Mouse (Mus musculus) intestine, embryonic 15.5 days (tissue): ENCODE measurements at regions not wholly inside any gene's neighbourhood (a gene's known extent, or its start where the extent isn't known, plus 50 kb on each side); places are given as distances from the start of the nearest gene placed in this dataset.

Source experiments
- ATAC-seq: fragments of 200-750 bp; cut with Nextera tagmentation; 2 replicates; pipeline ENCODE4 v1.8.0; 2017; ENCODE audit warnings: moderate TSS enrichment, moderate library complexity
- H3K27ac ChIP-seq: fragments of 300-500 bp; sonication (generic); 2 replicates; pipeline ENCODE4 v1.5.1; 2015; ENCODE audit warnings: mild to moderate bottlenecking, inconsistent platforms
- H3K27me3 ChIP-seq: fragments of 300-500 bp; sonication (generic); replicated peaks from 2 replicates; pipeline ENCODE4 v1.6.1; 2015; ENCODE audit warnings: inconsistent platforms
- H3K36me3 ChIP-seq: fragments of 300-500 bp; sonication (generic); 2 replicates; pipeline ENCODE4 v1.6.1; 2015; ENCODE audit warnings: inconsistent platforms
- H3K4me1 ChIP-seq: fragments of 300-500 bp; sonication (generic); replicated peaks from 2 replicates; pipeline ENCODE4 v1.6.1; 2015; ENCODE audit warnings: inconsistent platforms
- H3K4me2 ChIP-seq: fragments of 300-500 bp; sonication (generic); replicated peaks from 2 replicates; pipeline ENCODE4 v1.6.1; 2015; ENCODE audit warnings: mild to moderate bottlenecking, inconsistent platforms
- H3K4me3 ChIP-seq: fragments of 300-500 bp; sonication (generic); replicated peaks from 2 replicates; pipeline ENCODE4 v1.5.1; 2015; ENCODE audit warnings: inconsistent platforms
- H3K9ac ChIP-seq: fragments of 300-500 bp; sonication (generic); 2 replicates; pipeline ENCODE4 v1.6.1; 2015; ENCODE audit warnings: inconsistent platforms
- H3K9me3 ChIP-seq: fragments of 300-500 bp; sonication (generic); 2 replicates; pipeline ENCODE4 v1.6.1; 2016; ENCODE audit warnings: inconsistent platforms
- WGBS: fragments of 180-500 bp; shearing (Covaris S2); methylation state at CpG from one replicate; pipeline ENCODE4 v1.1.7; 2015; 5-methylcytosine and 5-hydroxymethylcytosine counted together

GRCm38 (mm10) chr4:105507221-105507620 is 282.4 kb upstream of the Gm12728 start:
- Histone ChIP-seq H3K4me2 (no peak overlapping the region), H3K9ac (no peak overlapping the region), H3K4me3 (no peak overlapping the region), H3K9me3 (no peaks in the 10 kb centered on the region), H3K4me1 (no peaks in the 10 kb centered on the region), H3K36me3 (no peaks in the 10 kb centered on the region), H3K27ac (no peak overlapping the region), H3K27me3 (no peaks in the 10 kb centered on the region)
- no peak for ATAC-seq
- WGBS = 73% methylated on average over 7 of the region's 7 CpGs

DNA sequence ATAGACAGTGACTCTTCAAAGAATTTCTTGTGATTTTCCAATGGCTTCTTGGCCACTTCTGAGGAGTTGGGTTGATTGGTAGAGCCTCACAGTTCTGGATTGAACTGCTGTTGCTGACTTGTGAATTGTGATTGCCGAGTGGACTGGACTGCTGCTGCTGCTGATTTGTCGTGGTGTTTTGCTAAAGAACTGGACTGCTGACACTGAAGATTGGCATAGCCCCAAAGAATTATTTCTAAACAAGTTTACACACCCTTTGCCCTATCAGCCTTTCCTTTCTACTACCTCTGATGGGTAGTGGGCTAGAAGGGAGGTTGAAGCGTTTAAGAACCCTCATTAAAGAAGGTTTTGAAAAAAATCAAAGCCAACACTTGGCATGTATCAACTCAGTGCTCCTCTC is 280.6 kb upstream of the Gm12728 start:
- Histone ChIP-seq H3K27me3 (no peaks in the 10 kb centered on the region), H3K9ac (no peak overlapping the region), H3K4me1 (no peaks in the 10 kb centered on the region), H3K4me2 (no peak overlapping the region), H3K27ac (no peak overlapping the region), H3K4me3 (no peak overlapping the region), H3K9me3 (no peaks in the 10 kb centered on the region), H3K36me3 (no peaks in the 10 kb centered on the region)
- ATAC-seq = no peak
- WGBS = 86% methylated on average over 3 of the region's 3 CpGs

DNA sequence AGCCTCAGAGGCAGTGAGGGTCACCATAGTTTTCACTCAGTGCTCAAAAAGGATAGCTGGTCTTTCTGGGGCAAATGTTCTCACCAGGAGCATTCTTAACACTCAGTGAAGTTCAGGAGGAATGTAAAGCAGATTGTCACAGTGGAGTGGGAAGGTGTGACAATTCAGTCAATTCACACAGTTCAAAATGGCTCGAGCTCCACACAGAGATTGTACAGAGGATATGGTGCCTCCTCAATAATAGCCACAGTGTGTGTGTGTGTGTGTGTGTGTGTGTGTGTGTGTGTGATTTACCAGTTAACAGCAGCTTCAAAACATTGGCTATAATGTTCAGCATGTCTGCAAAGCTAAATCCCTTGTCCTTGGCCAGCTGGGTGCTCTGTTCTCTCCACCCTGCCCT is 279.3 kb upstream of the Gm12728 start:
- WGBS = 81% methylated on average over 1 of the region's 1 CpGs
- Histone ChIP-seq H3K36me3 (no peaks in the 10 kb centered on the region), H3K4me1 (no peaks in the 10 kb centered on the region), H3K27me3 (no peaks in the 10 kb centered on the region), H3K27ac (no peak overlapping the region), H3K4me3 (no peak overlapping the region), H3K4me2 (no peak overlapping the region), H3K9me3 (no peaks in the 10 kb centered on the region), H3K9ac (no peak overlapping the region)
- ATAC-seq = no peak

GRCm38 (mm10) chr4:105525135-105525534 is 264.5 kb upstream of the Gm12728 start:
- 49% methylated on average over 2 of the region's 2 CpGs for WGBS
- no peak overlapping the region for H3K9ac ChIP-seq

GRCm38 (mm10) chr4:105526755-105527154 is 262.9 kb upstream of the Gm12728 start:
- no peak overlapping the region for H3K4me3 ChIP-seq
- no peaks in the 10 kb centered on the region for H3K4me1 ChIP-seq
- no peak overlapping the region for H3K27ac ChIP-seq
- H3K9ac ChIP-seq = no peak overlapping the region
- WGBS = 68% methylated on average over 7 of the region's 7 CpGs
- ATAC-seq = no peak
- no peaks in the 10 kb centered on the region for H3K9me3 ChIP-seq
- H3K27me3 ChIP-seq = no peaks in the 10 kb centered on the region
- no peak overlapping the region for H3K4me2 ChIP-seq
- no peaks in the 10 kb centered on the region for H3K36me3 ChIP-seq

More at GRCm38 (mm10) chr4:105525135-105525534, 264.5 kb upstream of the Gm12728 start:
- Histone ChIP-seq H3K9me3 (no peaks in the 10 kb centered on the region), H3K4me2 (no peak overlapping the region), H3K27me3 (no peaks in the 10 kb centered on the region), H3K4me1 (no peaks in the 10 kb centered on the region), H3K36me3 (no peaks in the 10 kb centered on the region), H3K4me3 (no peak overlapping the region), H3K27ac (no peak overlapping the region)
- no peak for ATAC-seq

DNA sequence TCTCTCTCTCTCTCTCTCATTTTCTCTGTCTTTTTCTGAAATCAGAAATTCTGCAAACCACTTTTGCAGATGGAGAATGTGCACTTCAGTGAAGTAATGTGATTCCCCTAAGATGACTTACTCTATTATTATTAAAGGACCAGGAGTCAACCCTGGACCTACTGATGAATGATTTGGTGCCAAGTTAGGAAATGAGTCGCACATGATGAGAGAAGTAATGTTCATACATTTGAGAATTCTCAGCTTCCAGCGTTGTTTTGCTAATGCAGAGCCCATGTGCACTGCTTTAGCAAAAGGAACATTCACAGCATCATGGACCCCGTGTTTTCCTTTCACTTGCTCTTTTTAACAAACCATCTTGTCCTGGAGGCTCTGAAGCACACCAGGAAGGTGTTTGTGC is 262.4 kb upstream of the Gm12728 start:
- ATAC-seq = no peak
- no peak overlapping the region for H3K4me2 ChIP-seq
- H3K27ac ChIP-seq = no peak overlapping the region
- no peaks in the 10 kb centered on the region for H3K9me3 ChIP-seq
- no peaks in the 10 kb centered on the region for H3K36me3 ChIP-seq
- WGBS = 87% methylated on average over 3 of the region's 3 CpGs
- H3K27me3 ChIP-seq = no peaks in the 10 kb centered on the region
- no peak overlapping the region for H3K4me3 ChIP-seq
- H3K9ac ChIP-seq = no peak overlapping the region
- no peaks in the 10 kb centered on the region for H3K4me1 ChIP-seq

- H3K9ac ChIP-seq = no peak overlapping the region
- H3K36me3 ChIP-seq = no peaks in the 10 kb centered on the region
- H3K9me3 ChIP-seq = no peaks in the 10 kb centered on the region
- 63% methylated on average over 16 of the region's 16 CpGs for WGBS
- ATAC-seq = no peak
- no peak overlapping the region for H3K4me2 ChIP-seq
- no peak overlapping the region for H3K27ac ChIP-seq
- H3K27me3 ChIP-seq = no peaks in the 10 kb centered on the region
- H3K4me1 ChIP-seq = no peaks in the 10 kb centered on the region
- H3K4me3 ChIP-seq = no peak overlapping the region
Measured at GRCm38 (mm10) chr4:105531651-105532425, 257.8 kb upstream of the Gm12728 start.

DNA sequence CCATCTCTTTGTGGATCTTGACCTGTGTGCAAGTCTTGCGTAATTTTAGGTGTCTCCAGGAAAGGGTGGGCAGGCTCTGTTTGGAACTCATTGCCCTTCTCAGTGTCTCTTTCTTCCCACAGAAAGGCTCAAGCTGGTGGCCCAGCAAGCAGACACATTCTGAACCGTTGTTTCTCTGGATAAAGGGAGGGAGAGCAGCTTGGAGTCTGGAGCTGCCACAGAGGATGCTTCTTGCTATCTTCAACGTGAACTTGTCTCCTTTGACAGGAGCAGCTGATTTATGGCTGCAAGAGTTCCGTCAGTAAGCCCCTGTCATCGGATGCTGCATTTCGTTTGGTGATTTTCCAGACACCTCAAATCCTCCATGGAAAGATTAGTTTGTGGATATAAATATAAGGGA is 254.2 kb upstream of the Gm12728 start:
- ATAC-seq = no peak
- H3K9ac ChIP-seq = no peak overlapping the region
- H3K4me2 ChIP-seq = no peak overlapping the region
- no peak overlapping the region for H3K27ac ChIP-seq
- no peak overlapping the region for H3K4me3 ChIP-seq
- no peaks in the 10 kb centered on the region for H3K9me3 ChIP-seq
- no peaks in the 10 kb centered on the region for H3K4me1 ChIP-seq
- H3K36me3 ChIP-seq = no peaks in the 10 kb centered on the region
- H3K27me3 ChIP-seq = no peaks in the 10 kb centered on the region
- WGBS = 32% methylated on average over 6 of the region's 6 CpGs

DNA sequence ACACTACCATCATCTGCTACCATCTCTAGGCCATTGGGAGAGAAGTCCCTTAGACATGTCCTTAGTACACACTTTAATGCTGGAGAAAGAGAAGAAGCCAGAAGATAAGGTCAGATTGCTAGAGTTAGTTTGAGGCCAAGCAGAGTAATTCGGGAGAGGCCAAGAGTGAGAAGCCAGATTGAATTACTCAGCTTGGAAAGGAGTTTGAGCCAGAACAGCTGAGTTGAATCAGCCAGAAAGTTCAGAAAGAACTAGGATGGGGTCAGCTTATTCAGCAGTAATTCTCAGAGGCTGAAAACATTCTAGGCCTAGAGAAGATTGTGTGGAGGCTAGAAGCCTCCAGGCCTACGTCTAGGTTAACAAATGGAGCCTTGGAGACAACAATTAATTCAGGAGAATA is 244.2 kb upstream of the Gm12728 start:
- Histone ChIP-seq H3K4me3 (no peak overlapping the region), H3K36me3 (no peaks in the 10 kb centered on the region), H3K4me1 (no peaks in the 10 kb centered on the region), H3K27ac (no peak overlapping the region), H3K27me3 (no peaks in the 10 kb centered on the region), H3K4me2 (no peak overlapping the region), H3K9me3 (no peaks in the 10 kb centered on the region), H3K9ac (no peak overlapping the region)
- 62% methylated on average over 2 of the region's 2 CpGs for WGBS
- ATAC-seq = no peak

GRCm38 (mm10) chr4:105549744-105550440 is 239.8 kb upstream of the Gm12728 start:
- Histone ChIP-seq H3K4me1 (no peaks in the 10 kb centered on the region), H3K4me2 (no peak overlapping the region), H3K27ac (no peak overlapping the region), H3K9me3 (no peaks in the 10 kb centered on the region), H3K27me3 (no peaks in the 10 kb centered on the region), H3K4me3 (no peak overlapping the region), H3K9ac (no peak overlapping the region), H3K36me3 (no peaks in the 10 kb centered on the region)
- no peak for ATAC-seq
- 72% methylated on average over 7 of the region's 7 CpGs for WGBS

GRCm38 (mm10) chr4:105551966-105552685 is 237.5 kb upstream of the Gm12728 start:
- Histone ChIP-seq H3K36me3 (no peaks in the 10 kb centered on the region), H3K4me2 (no peak overlapping the region), H3K9ac (no peak overlapping the region), H3K9me3 (no peaks in the 10 kb centered on the region), H3K4me3 (no peak overlapping the region), H3K4me1 (no peaks in the 10 kb centered on the region), H3K27me3 (no peaks in the 10 kb centered on the region), H3K27ac (no peak overlapping the region)
- ATAC-seq = no peak
- WGBS = 84% methylated on average over 4 of the region's 4 CpGs

DNA sequence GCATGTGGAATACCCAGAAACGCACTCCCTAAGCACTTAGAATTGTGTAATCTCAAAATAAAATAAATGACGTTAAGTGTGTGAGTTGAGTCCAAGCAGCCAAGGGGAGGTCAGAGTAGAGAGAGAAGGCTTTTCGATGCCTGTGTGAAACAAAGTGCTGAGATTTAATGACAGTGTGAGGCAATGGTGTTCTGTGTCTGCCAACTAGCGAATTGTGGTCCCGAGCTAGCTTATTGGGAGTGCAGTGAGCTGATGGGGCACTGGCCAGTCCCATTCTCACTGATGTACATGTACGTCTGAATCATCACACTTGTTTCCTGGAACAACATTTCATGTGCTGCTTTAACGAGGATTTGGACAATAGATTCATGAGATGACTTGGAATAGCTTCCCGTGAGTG is 234.7 kb upstream of the Gm12728 start:
- Histone ChIP-seq H3K4me3 (no peak overlapping the region), H3K9ac (no peak overlapping the region), H3K27ac (no peak overlapping the region), H3K9me3 (no peaks in the 10 kb centered on the region), H3K4me2 (no peak overlapping the region), H3K27me3 (no peaks in the 10 kb centered on the region), H3K4me1 (no peaks in the 10 kb centered on the region), H3K36me3 (no peaks in the 10 kb centered on the region)
- no peak for ATAC-seq
- WGBS = 79% methylated on average over 8 of the region's 8 CpGs
